In the genomic region with DNA sequence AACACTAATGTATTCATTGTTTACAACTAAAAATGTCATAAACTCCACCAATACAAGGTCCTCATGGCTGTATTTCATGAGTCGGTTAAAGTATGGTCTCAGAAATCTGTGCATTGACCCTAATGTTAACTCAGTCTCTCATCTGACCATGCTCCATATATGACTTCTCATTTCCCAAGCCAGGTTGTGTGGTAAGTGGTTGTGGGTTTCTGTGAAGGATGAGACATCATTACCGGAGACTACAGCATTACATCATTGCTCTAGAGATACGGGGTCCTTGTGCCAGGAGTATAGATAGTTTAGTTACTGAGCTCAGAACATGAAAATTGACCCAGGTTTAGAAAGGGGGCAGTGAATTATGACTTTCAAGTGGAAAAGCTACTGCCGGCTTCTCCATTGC, we compare ENCODE assay signal across 29 mouse cellular contexts. TPM values are rescaled to one million over a fixed set of nuclear protein-coding genes. Genes with fewer than 3 reads are reported as not detected.
"Had no signal": no experiment of that assay in that cellular context is flagged by ENCODE, and none has a peak within 500 bp of the region (broad histone marks: within the 10 kb centered on the region; RNA-seq: fewer than 3 reads in every experiment).

No protein-coding gene starts in this region.

- H3K27ac ChIP-seq: heart, adult 2 months; heart, embryonic 10.5 days; heart, embryonic 13.5 days; heart, embryonic 15.5 days; hindbrain, embryonic 13.5 days; hindbrain, embryonic 15.5 days; hindbrain, postnatal 0 days; layer of hippocampus, adult 2 months; left cerebral cortex, adult 2 months; liver, embryonic 13.5 days had no signal

- ATAC-seq: hindbrain, postnatal 0 days; intestine, embryonic 16.5 days had no signal

- H3K9ac ChIP-seq: heart, embryonic 13.5 days; heart, embryonic 15.5 days; hindbrain, embryonic 13.5 days; hindbrain, embryonic 15.5 days; liver, embryonic 13.5 days had no signal

- H3K4me2 ChIP-seq: heart, embryonic 13.5 days; heart, embryonic 15.5 days; hindbrain, embryonic 13.5 days; hindbrain, embryonic 15.5 days; liver, embryonic 11.5 days; liver, embryonic 13.5 days had no signal

- H3K36me3 ChIP-seq: heart, embryonic 10.5 days; heart, embryonic 13.5 days; heart, embryonic 15.5 days; hindbrain, embryonic 13.5 days; hindbrain, embryonic 15.5 days; liver, embryonic 13.5 days had no signal

- H3K4me1 ChIP-seq: heart, embryonic 15.5 days; hindbrain, embryonic 13.5 days; hindbrain, embryonic 15.5 days; liver, embryonic 13.5 days had no signal

- H3K27me3 ChIP-seq: heart, embryonic 13.5 days; heart, embryonic 15.5 days; hindbrain, embryonic 13.5 days; hindbrain, embryonic 15.5 days had no signal

- H3K4me3 ChIP-seq: gastrocnemius, adult 2 months; heart, adult 2 months; heart, embryonic 10.5 days; heart, embryonic 13.5 days; heart, embryonic 15.5 days; hindbrain, embryonic 13.5 days; hindbrain, embryonic 15.5 days; layer of hippocampus, adult 2 months; left cerebral cortex, adult 2 months; liver, embryonic 13.5 days had no signal

- H3K9me3 ChIP-seq: heart, embryonic 10.5 days; heart, embryonic 13.5 days; heart, embryonic 15.5 days; hindbrain, embryonic 13.5 days; hindbrain, embryonic 15.5 days; liver, embryonic 13.5 days had no signal

- DNase-seq: gastrocnemius, adult 2 months; gastrocnemius, postnatal 10 days; gastrocnemius, postnatal 25 days; heart, adult 11 months; heart, adult 2 months; heart, postnatal 14 days; heart, postnatal 36 days; kidney, adult 11 months; kidney, adult 8-10 months; kidney, postnatal 10 days; kidney, postnatal 25 days; kidney, postnatal 4 days; liver; liver, embryonic 13.5 days had no signal

RNA-seq across cellular contexts. Expression of gene Rxfp1, which starts 51.9 kb away (rescaled TPM):
- total RNA-seq: gastrocnemius, adult 2 months; gastrocnemius, postnatal 25 days; hematopoietic stem cell, adult 5-6 weeks had no signal
- polyA plus RNA-seq: hindbrain, embryonic 11.5 days; intestine, embryonic 14.5 days; kidney, embryonic 14.5 days; kidney, embryonic 16.5 days; liver, embryonic 13.5 days had no signal
